Mouse (Mus musculus) layer of hippocampus, adult 9-11 months (tissue): ENCODE data around the gene Rgs1.

Experiments
- DNase-seq: peaks from one replicate; pipeline ENCODE4 v3.0.0; 2022

The Rgs1 gene

GRCm38 (mm10) chr1:144248923-144249322 lies at the start of gene Rgs1:
TSS of gene Rgs1 (minus strand) at chr1:144249242.
- DNase-seq, result peak; percentile 45

GRCm38 (mm10) chr1:144283020-144284014 lies 34.3 kb upstream of the Rgs1 start:
- no peak for DNase-seq

GRCm38 (mm10) chr1:144280056-144280455 lies 31.0 kb upstream of the Rgs1 start:
- no peak for DNase-seq

GRCm38 (mm10) chr1:144272991-144273390 lies 23.9 kb upstream of the Rgs1 start:
- no peak for DNase-seq

- DNase-seq, result no peak
These were observed 20.1 kb upstream of the Rgs1 start for GRCm38 (mm10) chr1:144269112-144269511.

- DNase-seq, result no peak
These were observed 18.7 kb upstream of the Rgs1 start for GRCm38 (mm10) chr1:144267471-144268470.

- no peak for DNase-seq
These were observed 15.0 kb upstream of the Rgs1 start for GRCm38 (mm10) chr1:144264000-144264399.

- no peak for DNase-seq
These were observed 13.0 kb upstream of the Rgs1 start for GRCm38 (mm10) chr1:144262008-144262407.

GRCm38 (mm10) chr1:144258779-144259178 lies 9.7 kb upstream of the Rgs1 start:
- DNase-seq, result no peak

- DNase-seq, result no peak
These were observed 7.7 kb upstream of the Rgs1 start for GRCm38 (mm10) chr1:144256556-144257331.

GRCm38 (mm10) chr1:144248206-144248605 lies 836 bp downstream of the Rgs1 start:
- DNase-seq, result no peak

- DNase-seq, result no peak
These were observed 1.7 kb downstream of the Rgs1 start for GRCm38 (mm10) chr1:144247382-144247781.

- peak; percentile 8 for DNase-seq
These were observed 5.5 kb downstream of the Rgs1 start for GRCm38 (mm10) chr1:144243511-144243910.

GRCm38 (mm10) chr1:144239195-144239594 lies 9.8 kb downstream of the Rgs1 start:
- DNase-seq, result no peak

- no peak for DNase-seq
These were observed 33.8 kb downstream of the Rgs1 start for GRCm38 (mm10) chr1:144215230-144215629.

- no peak for DNase-seq
These were observed 38.1 kb downstream of the Rgs1 start for GRCm38 (mm10) chr1:144210912-144211311.

GRCm38 (mm10) chr1:144206281-144207061 lies 42.6 kb downstream of the Rgs1 start:
- no peak for DNase-seq

- DNase-seq, result no peak
These were observed 44.3 kb downstream of the Rgs1 start for GRCm38 (mm10) chr1:144204766-144205165.

- no peak for DNase-seq
These were observed 46.1 kb downstream of the Rgs1 start for GRCm38 (mm10) chr1:144202939-144203338.

GRCm38 (mm10) chr1:144200496-144200895 lies 48.5 kb downstream of the Rgs1 start:
- DNase-seq, result no peak

GRCm38 (mm10) chr1:144199538-144199937 lies 49.5 kb downstream of the Rgs1 start:
- no peak for DNase-seq

- DNase-seq, result no peak
These were observed 51.4 kb downstream of the Rgs1 start for GRCm38 (mm10) chr1:144197684-144198083.
